Mouse (Mus musculus): Measurements from ENCODE around the gene Fam107b.

DNA sequence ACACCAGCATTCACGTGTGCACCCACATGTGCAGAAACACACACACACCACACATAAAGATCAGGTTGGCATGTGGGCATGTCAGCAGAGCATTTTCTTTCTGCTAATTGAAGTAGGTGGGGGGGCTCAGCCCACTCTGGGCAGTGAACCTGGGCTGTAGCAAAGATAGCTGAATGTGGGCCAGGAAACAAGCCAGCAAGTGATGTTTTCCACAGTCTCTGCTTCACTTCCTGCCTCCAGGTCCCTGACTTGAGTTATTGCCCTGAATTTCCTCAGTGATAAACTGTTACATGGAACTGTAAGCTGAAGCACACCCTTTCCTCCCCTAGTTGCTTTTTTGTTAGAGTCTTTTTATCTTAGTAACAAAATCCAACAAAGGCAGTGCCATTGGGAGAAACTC, 6.1 kb downstream of the Fam107b start:
- no peak for TF ChIP-seq CTCF (IDR thresholded peaks at IDR 0.05)
- no peak for TF ChIP-seq EP300 (IDR thresholded peaks at IDR 0.05)

All from lung, postnatal 0 days (tissue).